Mouse (Mus musculus): ENCODE results near the gene Gsk3a. TPM values are rescaled to one million over a fixed set of nuclear protein-coding genes. Genes with fewer than 3 reads are reported as not detected.
A peak's percentile ranks its signal among the peaks of the same experiment; 100 is the strongest.

Gene Gsk3a
- polyA plus RNA-seq, 1 experiment, result 87.3 TPM

DNA sequence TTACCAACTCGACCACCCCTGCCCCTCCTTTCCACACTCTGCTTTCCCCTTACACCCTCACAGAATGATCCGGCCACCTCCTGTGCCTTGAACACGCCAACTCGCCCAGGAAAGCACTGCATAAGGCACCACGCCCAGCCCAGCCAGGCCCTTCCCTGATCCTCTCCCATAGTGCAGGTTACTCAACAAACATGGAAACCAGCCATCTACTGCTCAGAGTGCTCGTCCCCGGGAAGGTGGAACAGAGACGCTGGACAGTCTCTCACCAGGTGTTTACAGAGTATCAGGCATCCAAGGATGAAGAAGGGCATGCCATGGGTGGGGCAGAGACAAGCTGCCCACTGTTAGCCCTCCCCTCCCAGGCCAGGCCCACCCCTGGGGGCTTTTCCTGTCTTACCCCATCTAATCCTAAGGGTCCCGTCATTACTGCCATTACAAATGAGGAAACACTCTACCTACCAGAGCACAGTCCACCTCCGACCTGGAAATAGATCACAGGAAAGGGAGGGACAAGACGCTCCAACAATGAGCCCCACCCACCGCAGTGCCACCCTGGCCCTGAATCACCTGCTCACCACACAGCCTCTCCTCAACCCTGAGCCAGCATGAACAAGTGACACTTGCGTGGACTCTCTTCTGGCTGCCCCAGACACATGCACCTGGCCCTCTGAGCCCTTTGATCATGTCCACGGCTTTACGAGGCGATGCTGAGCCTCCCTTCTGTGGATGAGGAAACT lies 31.4 kb downstream of the Gsk3a start:
- no peaks in the 10 kb centered on the region for H3K79me3 ChIP-seq (ENCODE audit: low read depth)
- no peaks in the 10 kb centered on the region for H3K27me3 ChIP-seq (ENCODE audit: control insufficient read depth, insufficient read depth, insufficient read length)
- no peaks in the 10 kb centered on the region for H3K79me2 ChIP-seq (ENCODE audit: control insufficient read depth, insufficient read depth)
- H3ac ChIP-seq (ENCODE audit: control insufficient read depth, insufficient read length, low read depth), result no peak overlapping the region
- no peaks in the 10 kb centered on the region for H3K36me3 ChIP-seq (ENCODE audit: control insufficient read depth, insufficient read depth)
- no peak for TF ChIP-seq USF1 (IDR thresholded peaks at IDR 0.05; ENCODE audit: low read depth)
- no peak for TF ChIP-seq CEBPB (IDR thresholded peaks at IDR 0.05; ENCODE audit: low read depth)
- TF ChIP-seq MYOD1 (IDR thresholded peaks at IDR 0.05; ENCODE audit: control insufficient read depth, insufficient read length, low read depth), result no peak
- no peak for TF ChIP-seq CTCF (IDR thresholded peaks at IDR 0.05; ENCODE audit: control insufficient read depth, insufficient read depth, insufficient read length)
- TF ChIP-seq FOSL1 (IDR thresholded peaks at IDR 0.05; ENCODE audit: insufficient read depth, low read length, poor library complexity, severe bottlenecking), result no peak
- no peak for TF ChIP-seq MYOG (IDR thresholded peaks at IDR 0.05; ENCODE audit: control insufficient read depth, extremely low read depth, insufficient read length)
- no peak for TF ChIP-seq MAX (IDR thresholded peaks at IDR 0.05)
- H3K4me3 ChIP-seq (ENCODE audit: insufficient read depth, poor library complexity, severe bottlenecking), result no peak overlapping the region

DNA sequence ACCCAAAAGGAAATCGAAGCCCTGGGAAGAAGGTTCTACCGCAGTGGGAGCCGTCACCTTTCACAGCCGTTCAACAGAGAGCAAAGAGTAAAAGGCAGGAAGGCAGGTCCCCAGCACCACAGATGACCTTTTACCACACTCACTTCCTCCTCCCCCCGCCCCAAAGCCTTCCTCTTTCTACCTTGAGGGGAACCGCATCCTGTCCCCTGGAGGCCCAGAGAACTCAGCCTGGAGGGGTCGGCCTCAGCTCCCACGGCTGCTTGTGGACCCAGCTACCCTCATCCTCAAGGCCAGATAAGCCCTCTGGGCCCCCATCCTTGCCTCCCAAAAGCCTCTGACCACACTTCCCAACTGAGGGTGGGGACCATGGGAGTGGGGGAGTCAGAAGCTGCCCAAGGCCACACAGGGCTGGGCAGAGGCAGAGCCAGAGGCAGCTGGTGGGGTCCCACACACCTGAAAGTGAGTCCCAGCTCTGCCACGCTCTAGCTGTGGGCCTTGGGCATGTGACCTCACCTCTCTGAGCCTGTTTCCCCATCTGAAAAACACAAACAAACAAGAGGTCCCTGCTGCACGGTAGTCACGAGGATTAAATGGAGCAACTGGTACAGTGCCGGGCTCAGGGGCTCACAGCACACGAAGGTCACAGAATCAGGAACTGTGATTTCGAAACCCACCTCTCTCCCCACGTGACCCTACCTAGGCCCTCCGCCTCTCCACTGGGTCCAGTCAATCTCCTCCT lies 32.1 kb downstream of the Gsk3a start:
- Histone ChIP-seq H3K79me2 (ENCODE audit: control insufficient read depth, insufficient read depth) (no peaks in the 10 kb centered on the region), H3ac (ENCODE audit: control insufficient read depth, insufficient read length, low read depth) (no peak overlapping the region), H3K4me3 (ENCODE audit: insufficient read depth, poor library complexity, severe bottlenecking) (no peak overlapping the region), H3K27me3 (ENCODE audit: control insufficient read depth, insufficient read depth, insufficient read length) (no peaks in the 10 kb centered on the region), H3K36me3 (ENCODE audit: control insufficient read depth, insufficient read depth) (no peaks in the 10 kb centered on the region), H3K79me3 (ENCODE audit: low read depth) (no peaks in the 10 kb centered on the region)
- TF ChIP-seq CEBPB (IDR thresholded peaks at IDR 0.05; ENCODE audit: low read depth) (no peak), CTCF (IDR thresholded peaks at IDR 0.05; ENCODE audit: control insufficient read depth, insufficient read depth, insufficient read length) (no peak), MYOD1 (IDR thresholded peaks at IDR 0.05; ENCODE audit: control insufficient read depth, insufficient read length, low read depth) (no peak), FOSL1 (IDR thresholded peaks at IDR 0.05; ENCODE audit: insufficient read depth, low read length, poor library complexity, severe bottlenecking) (no peak)

DNA sequence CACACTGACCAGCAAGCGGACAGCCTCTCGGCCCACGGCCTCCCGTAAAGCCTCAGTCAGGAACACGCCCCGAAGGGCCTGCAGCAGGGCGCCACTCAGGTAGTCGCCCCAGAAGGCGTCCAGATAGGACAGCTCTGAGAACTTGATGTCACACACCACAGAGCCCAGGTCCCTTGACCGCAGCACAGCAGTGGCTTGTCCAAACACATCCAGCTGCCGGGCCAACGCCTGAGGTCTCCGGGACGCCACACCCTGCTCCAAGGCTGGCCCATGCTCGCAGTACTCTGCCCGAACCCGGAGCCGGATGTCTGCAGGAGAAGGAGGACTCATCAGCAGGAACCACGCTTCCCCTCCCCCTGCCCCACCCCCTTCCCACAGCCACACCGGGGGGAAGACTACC lies 34.0 kb downstream of the Gsk3a start:
- no peak overlapping the region for H3ac ChIP-seq (ENCODE audit: control insufficient read depth, insufficient read length, low read depth)
- H3K79me3 ChIP-seq (ENCODE audit: low read depth), result no peaks in the 10 kb centered on the region
- H3K4me3 ChIP-seq (ENCODE audit: insufficient read depth, poor library complexity, severe bottlenecking), result no peak overlapping the region
- H3K27me3 ChIP-seq (ENCODE audit: control insufficient read depth, insufficient read depth, insufficient read length), result no peaks in the 10 kb centered on the region
- TF ChIP-seq USF1 (IDR thresholded peaks at IDR 0.05; ENCODE audit: low read depth), result no peak
- no peak for TF ChIP-seq FOSL1 (IDR thresholded peaks at IDR 0.05; ENCODE audit: insufficient read depth, low read length, poor library complexity, severe bottlenecking)
- no peak for TF ChIP-seq CTCF (IDR thresholded peaks at IDR 0.05; ENCODE audit: control insufficient read depth, insufficient read depth, insufficient read length)
- TF ChIP-seq MYOD1 (IDR thresholded peaks at IDR 0.05; ENCODE audit: control insufficient read depth, insufficient read length, low read depth), result no peak
- TF ChIP-seq MYOG (IDR thresholded peaks at IDR 0.05; ENCODE audit: control insufficient read depth, extremely low read depth, insufficient read length), result no peak
- TF ChIP-seq MAX (IDR thresholded peaks at IDR 0.05), result no peak
- TF ChIP-seq CEBPB (IDR thresholded peaks at IDR 0.05; ENCODE audit: low read depth), result no peak
- no peaks in the 10 kb centered on the region for H3K36me3 ChIP-seq (ENCODE audit: control insufficient read depth, insufficient read depth)
- H3K79me2 ChIP-seq (ENCODE audit: control insufficient read depth, insufficient read depth), result no peaks in the 10 kb centered on the region

DNA sequence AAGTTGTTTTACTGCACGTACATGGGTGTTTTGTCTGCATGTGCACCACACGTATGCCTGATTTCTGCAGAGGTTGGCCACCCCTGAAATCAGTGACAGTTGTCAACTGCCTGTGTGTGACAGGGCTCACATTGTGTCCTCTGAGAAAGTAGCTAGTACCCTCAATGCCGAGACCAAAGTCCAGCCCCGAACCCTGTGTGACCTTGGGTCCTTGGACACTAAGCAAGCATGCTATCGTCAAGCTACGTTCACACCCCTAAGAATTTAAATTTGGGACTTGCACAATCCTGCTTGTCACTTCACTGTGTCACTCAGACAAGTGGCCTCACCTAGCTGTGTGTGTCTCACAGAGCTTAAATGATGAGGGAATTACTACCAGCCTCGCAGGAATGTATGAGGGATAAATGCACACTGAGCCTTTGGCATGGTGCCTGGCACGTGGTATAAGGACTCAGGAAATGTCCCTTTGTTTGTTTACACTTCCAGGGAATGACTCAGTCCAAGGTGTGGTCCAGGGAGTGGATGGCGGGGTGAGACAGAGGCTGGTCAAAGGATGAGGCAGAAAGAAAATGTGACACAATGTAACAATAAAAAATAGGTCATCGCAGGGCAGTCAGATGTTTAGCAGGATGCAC lies 40.1 kb downstream of the Gsk3a start:
- Histone ChIP-seq H3K4me3 (ENCODE audit: insufficient read depth, poor library complexity, severe bottlenecking) (no peak overlapping the region), H3K36me3 (ENCODE audit: control insufficient read depth, insufficient read depth) (no peaks in the 10 kb centered on the region), H3K27me3 (ENCODE audit: control insufficient read depth, insufficient read depth, insufficient read length) (peaks cover 6% of the 10 kb centered on the region), H3ac (ENCODE audit: control insufficient read depth, insufficient read length, low read depth) (no peak overlapping the region), H3K79me3 (ENCODE audit: low read depth) (no peaks in the 10 kb centered on the region), H3K79me2 (ENCODE audit: control insufficient read depth, insufficient read depth) (no peaks in the 10 kb centered on the region)
- TF ChIP-seq CEBPB (IDR thresholded peaks at IDR 0.05; ENCODE audit: low read depth) (peak; percentile 61), CTCF (IDR thresholded peaks at IDR 0.05; ENCODE audit: control insufficient read depth, insufficient read depth, insufficient read length) (no peak), USF1 (IDR thresholded peaks at IDR 0.05; ENCODE audit: low read depth) (peak; percentile 84), MAX (IDR thresholded peaks at IDR 0.05) (peak; percentile 86), FOSL1 (IDR thresholded peaks at IDR 0.05; ENCODE audit: insufficient read depth, low read length, poor library complexity, severe bottlenecking) (no peak), MYOD1 (IDR thresholded peaks at IDR 0.05; ENCODE audit: control insufficient read depth, insufficient read length, low read depth) (no peak), MYOG (IDR thresholded peaks at IDR 0.05; ENCODE audit: control insufficient read depth, extremely low read depth, insufficient read length) (no peak)

DNA sequence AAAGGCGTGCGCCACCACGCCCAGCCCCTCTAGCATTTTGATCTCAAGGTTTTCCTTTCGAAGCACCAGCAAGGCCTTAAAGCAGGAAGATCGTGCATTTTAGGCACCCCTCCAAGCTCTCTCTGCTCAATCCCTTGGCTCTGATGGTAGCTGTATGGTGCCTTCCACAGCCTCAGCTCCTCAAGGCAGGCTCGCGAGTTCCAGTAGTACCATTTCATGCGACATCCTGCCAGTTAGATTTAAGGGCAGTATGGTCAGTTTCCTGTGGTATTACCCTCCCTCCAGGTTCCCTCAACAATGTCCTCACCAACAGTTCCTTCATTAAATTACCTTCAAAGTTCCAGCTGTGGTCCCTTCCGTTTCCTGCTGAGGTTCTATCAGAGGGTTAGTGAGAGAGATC lies 41.5 kb downstream of the Gsk3a start:
- no peak for TF ChIP-seq CEBPB (IDR thresholded peaks at IDR 0.05; ENCODE audit: low read depth)
- no peak for TF ChIP-seq CTCF (IDR thresholded peaks at IDR 0.05; ENCODE audit: control insufficient read depth, insufficient read depth, insufficient read length)
- TF ChIP-seq MYOG (IDR thresholded peaks at IDR 0.05; ENCODE audit: control insufficient read depth, extremely low read depth, insufficient read length), result no peak
- no peak for TF ChIP-seq USF1 (IDR thresholded peaks at IDR 0.05; ENCODE audit: low read depth)
- no peak overlapping the region for H3ac ChIP-seq (ENCODE audit: control insufficient read depth, insufficient read length, low read depth)
- H3K79me3 ChIP-seq (ENCODE audit: low read depth), result no peaks in the 10 kb centered on the region
- H3K27me3 ChIP-seq (ENCODE audit: control insufficient read depth, insufficient read depth, insufficient read length), result peaks cover 6% of the 10 kb centered on the region
- H3K36me3 ChIP-seq (ENCODE audit: control insufficient read depth, insufficient read depth), result no peaks in the 10 kb centered on the region
- H3K79me2 ChIP-seq (ENCODE audit: control insufficient read depth, insufficient read depth), result no peaks in the 10 kb centered on the region
- H3K4me3 ChIP-seq (ENCODE audit: insufficient read depth, poor library complexity, severe bottlenecking), result no peak overlapping the region
